Mouse (Mus musculus) ES-Bruce4 (cell line): ENCODE measurements around the gene Cox7c.

Source experiments
- CTCF ChIP-seq: IDR thresholded peaks from one replicate; pipeline ENCODE4 v1.8.1; 2011; ENCODE audit warnings: low read depth, low read length
- POLR2A ChIP-seq: IDR thresholded peaks from one replicate; pipeline ENCODE4 v1.8.1; 2011; ENCODE audit warnings: low read length; ENCODE audit not compliant: insufficient read depth

GRCm38 (mm10) chr13:86067508-86067907 is 20.8 kb upstream of the Cox7c start:
- TF ChIP-seq CTCF (no peak), POLR2A (no peak)
